Mouse (Mus musculus) fibroblast of lung, adult 2 months (primary cell): Measurements from ENCODE around the gene Ap1m1.

Experiments used
- DNase-seq: peaks from one replicate; pipeline ENCODE4 v3.0.0-alpha.2; 2011; ENCODE audit warnings: low read depth

Gene Ap1m1

DNA sequence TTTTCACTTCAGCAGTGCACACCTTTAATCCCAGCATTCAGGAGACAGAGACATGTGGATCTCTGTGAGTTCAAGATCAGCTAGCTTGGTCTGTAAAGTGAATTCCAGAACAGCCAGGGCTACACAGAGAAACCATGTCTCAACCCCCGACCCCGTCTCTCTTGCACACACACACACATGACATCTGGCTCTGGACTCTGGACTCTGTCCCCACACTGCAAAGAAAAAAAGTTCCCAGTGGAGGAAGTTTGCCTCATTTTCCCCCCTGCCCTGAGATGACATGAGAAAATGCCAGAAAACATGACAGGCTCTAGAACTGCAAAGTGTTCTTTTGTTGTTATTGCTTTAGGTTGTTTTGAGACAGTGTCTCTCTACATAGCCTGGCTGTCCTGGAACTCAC lies 20.0 kb downstream of the Ap1m1 start:
- no peak for DNase-seq

DNA sequence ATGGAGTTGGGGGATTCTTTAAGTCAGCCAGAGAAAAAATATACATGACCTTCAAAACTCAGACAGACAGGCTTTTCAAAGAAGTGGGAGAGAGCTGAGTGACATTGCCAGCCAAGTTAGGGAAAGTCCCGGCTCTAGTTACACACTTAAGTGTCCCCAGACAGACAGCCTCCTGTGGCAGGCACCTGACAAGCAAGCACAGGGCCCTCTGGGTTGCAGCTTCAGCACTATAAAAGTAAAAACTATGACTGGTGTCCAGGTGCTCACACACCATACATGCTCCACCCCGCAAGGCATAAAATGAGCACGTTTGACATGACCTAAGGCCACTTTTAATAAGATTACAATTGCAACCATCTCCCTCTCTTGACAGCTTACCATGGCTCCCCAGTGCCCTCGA lies 20.8 kb downstream of the Ap1m1 start:
- DNase-seq: no peak

DNA sequence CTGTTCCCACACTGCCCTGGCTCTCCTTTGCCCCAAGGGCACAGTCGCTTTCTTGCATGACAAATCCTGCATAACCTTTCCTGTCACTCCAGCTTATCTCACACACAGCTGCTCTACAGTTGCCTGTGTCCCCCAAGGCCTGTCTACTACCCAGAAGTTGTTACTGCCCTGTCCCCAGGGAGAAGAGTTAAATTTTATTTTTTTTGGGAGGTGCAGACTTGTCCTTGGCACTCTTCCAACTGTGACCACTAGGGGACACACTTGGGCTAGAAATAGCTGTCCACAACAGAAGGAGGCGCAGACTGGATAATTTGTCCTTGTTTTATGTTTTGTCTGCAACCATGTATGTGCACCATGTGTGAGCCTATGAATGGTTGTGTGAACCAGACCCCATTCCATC lies 21.2 kb downstream of the Ap1m1 start:
- no peak for DNase-seq

DNA sequence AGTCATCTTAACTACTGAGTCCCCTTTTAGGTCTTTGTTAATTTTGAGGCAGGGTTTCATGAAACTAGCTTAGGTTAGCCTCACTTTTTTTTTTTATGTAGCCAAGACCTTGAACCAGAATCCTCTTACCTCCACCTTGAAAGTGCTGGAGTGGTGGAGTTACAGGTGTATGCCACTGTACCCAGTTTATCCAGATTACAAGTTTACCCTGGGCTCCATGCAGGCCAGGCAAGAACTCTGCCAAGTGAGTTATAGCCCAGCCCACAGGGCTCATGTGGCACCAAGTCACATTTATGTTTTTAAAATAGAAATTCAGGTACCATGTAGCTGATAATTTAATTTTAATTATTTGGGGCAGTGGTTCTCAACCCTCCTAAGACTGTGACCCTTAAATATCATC lies 21.6 kb downstream of the Ap1m1 start:
- no peak for DNase-seq

DNA sequence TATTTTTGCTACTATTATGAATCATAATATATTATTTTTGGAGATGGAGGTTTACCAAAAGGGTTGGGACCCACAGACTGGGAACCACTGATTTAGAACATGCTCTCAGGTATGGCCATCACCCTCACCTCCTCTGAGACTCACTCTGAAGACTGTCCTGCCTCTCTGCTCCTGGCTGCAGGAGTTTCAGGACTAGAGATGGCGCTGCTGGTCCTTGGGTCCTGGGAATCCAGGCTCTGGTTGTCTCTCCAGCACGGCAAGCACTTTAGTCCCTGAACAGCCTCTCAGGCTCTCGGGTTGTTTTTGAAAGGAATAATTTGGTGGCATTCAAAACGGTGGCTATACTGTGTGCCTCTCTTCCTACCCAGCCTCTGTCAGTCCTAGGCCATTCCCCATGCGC lies 22.1 kb downstream of the Ap1m1 start:
- DNase-seq: no peak

DNA sequence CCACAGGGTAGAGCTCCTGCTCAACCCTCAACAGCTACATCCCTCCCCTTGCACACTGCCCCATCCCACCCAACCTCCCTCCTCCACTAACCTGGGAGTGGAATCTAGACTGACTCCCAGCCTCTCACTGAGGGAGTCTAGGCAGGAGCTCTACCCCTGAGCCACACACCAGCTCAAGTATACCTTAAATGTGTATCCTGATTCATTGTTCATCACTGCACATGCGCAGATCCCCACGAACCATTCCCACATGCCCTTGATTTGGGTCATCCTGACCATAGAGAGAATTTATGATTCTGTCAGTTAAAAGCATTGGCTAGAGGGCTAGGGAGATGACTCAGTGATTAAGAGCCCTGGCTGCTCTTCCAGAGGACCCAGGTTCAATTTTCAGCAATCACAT lies 22.9 kb downstream of the Ap1m1 start:
- no peak for DNase-seq

DNA sequence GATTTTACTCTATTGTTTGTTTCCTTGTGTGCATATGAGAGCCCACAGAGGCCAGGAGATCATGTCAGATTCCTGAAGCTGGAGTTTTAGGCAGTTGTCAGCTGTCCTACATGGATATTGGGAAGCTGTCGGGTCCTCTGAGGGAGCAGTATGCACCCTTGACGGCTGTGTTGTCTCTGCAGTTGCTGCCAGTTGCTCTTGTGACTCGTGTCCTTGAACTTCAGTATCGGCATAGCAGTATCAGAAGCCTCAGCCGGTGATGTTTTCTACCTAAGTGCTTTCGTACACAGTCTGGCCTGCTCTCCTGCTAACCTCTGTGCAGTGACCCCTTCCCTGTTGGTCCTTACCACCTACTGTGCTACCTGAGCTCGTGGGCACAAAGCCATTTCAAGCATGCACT lies 23.6 kb downstream of the Ap1m1 start:
- DNase-seq: no peak

DNA sequence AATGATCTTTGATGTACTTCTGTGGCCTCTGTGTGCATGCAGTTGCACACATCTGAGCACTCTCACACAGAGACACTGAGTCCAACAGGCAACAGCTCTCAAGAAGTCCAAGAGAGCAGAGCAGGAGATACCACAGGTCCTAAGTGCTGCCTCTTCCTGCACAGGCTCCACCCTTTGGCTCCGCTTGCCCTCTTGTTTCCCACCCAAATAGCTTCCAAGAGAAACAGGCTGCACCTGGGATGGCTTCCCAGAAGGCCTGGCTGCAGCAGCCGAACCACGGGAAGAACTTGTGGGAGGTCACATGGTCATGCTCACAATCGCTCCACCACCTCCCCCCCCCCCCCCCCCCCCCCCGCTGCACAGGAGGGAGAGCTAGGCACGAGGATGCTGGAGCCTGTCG lies 25.5 kb downstream of the Ap1m1 start:
- DNase-seq: peak; percentile 58

DNA sequence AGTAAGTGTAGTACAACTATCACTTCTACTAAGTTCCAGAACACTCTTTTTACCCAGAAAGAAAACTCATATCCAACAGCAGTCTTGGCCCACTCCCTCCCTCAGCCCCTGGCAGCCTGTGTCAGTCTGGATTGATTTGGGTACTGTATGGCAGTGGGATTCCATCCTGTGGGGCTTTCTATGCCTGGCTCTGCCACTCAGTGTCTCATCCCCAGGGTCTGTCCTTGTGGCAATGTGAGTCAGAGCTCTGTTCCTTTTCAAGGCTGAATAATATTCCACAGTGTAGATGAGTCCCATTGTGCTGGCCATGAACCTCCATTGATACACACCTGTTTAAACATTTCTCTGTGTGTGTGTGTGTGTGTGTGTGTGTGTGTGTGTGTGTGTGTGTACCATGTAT lies 26.9 kb downstream of the Ap1m1 start:
- DNase-seq: no peak

DNA sequence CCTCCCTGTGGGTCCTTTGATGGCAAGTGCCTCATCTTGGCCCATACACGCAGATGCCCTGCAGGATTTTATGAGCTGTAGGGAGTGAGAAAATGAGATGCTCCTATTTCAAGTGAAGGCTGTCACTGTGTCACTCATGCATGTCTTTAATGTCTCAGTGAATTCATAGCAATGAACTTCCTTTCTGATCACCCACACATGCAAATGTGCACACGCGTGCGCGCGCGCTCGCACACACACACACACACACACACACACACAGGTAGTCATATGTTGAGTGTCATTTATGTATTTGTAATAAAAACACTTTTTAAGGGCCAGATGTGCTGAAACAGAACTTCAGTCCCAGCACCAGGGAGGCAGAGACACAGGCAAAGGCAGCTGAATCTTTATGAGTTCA lies 27.3 kb downstream of the Ap1m1 start:
- no peak for DNase-seq

DNA sequence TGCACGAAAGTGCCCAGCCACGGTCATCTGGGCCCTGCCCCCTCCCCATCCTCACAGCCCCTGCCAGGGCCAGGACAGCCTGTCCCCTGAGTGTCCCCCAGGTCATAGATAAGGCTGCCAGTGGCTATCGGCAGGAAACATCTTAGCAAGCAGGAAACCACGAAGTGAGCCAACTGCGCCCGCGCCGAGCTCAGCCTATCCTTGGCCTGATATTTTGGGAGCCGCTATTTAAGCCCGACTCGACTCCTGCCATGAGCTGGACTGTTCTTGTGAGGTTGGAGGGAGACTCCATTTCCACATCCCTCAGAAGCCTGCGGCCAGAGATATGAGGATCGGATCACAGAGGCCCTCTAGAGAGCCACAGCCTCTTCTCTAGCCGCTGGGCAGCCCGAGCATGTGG lies 28.5 kb downstream of the Ap1m1 start:
- DNase-seq: no peak

DNA sequence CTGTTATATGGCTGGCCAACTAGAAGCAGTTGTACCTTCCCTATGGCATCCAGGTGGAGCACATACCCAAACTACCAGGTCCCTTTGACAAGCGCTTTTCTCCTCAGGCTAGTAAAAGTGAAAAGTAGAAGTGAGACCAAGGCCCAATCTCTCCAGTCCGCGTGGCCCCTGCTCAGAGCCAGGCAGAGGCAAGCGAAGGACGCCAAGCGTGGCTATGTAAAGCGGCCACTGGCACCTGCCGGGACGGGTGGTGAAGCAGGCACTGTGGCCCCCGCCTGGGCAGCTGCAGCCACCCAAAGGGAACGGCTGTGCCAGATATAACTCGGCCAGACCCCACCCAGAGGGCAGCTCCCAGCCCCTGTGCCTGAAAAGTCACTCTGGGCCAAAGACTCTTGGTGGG lies 30.8 kb downstream of the Ap1m1 start:
- DNase-seq: no peak

DNA sequence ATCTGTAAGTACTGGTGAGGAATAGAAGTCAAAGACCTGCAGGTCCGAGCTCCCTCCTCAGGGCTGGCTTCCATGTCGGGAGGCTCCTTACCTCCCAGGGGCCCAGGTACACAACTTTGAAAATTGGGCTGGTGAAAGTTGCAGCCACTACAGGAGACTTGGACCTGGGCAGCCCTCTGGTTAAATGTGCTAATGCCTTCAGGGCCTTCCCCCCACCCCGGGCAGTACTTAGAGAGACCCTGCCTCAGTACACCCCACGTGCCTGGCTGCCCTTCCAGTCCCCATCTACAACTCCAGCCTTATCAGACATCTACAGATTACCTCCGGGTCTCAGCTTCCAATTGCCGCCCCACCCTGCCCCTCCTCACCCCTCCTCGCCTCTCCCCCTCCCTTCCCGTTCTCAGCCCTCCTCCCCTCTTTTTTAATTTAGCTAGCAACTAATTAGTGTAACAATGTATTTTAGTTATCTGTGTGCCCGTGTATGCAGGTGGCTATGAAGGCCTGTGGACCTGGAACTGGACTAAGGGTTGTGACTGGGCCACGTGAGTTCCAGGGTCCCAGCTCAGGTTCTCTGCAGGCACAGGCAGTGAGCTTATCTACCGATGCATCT lies 31.3 kb downstream of the Ap1m1 start:
- DNase-seq: no peak

DNA sequence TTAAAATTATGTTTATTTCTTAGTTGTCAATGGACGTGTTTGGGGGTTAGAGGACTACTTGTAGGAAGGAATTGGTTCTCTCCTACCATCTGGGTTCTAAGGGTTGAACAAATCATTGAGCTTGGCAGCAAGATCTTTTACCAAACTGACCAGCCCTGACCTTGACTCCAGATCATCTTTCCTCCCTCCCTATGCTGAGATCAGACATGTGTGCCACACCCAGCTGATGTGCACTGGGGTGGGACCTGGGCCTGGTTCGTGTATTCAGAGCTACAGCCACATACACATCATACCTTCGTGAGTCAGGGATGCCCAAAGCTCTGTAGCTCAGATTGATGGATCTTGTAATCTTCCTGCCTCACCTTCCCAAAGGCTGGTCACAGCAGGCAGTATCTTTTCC lies 31.9 kb downstream of the Ap1m1 start:
- DNase-seq: no peak

DNA sequence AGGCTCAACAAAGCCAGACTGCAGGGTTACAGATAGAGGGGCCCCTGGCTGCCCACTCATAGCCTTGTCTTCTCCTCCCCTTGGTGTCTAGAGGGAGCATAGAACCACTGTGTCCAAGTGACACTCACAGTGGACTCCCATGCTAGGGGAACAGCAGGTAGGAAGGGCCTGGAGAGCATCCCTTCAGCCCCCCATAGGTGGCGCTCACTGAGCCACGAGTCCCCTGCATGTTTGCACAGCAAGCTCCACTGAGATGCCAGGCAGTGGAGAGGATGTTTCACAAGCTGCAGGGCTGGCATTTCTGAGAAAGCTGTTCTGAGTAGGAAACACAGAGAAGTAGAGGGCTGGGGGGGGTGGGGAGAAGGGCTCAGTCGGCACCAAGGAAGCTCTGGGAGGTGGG lies 32.5 kb downstream of the Ap1m1 start:
- DNase-seq: peak; percentile 55

DNA sequence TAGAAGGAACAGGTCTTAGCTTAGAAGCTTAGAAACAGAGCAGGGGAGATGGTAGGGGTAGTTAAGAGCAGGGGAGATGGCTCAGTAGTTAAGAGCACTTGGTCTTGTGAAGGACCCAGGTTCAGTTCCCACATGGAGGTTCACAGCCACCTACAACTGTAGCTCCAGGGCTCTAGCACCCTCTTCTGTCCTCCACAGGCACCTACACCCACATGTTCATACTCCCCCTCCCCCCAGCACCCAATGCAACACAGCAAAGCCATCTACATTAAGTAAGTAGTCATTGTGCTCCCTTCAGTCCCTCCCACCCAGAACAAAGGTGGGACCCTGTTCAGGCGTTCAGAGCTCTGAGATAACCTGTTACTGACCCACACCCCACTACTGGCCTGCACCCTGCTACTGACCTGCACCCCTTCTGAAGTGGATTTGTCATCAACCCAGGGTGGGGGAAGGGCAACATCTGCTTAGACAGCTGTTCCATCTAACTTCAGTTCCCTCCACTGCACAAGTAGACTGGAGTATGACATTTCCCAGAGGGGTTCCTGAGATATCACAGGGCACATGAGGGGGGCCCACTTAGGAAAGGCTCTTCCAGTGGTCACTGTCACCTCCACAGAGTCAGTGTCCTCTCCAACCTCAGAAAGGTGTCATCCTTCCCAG lies 33.4 kb downstream of the Ap1m1 start:
- DNase-seq: no peak

DNA sequence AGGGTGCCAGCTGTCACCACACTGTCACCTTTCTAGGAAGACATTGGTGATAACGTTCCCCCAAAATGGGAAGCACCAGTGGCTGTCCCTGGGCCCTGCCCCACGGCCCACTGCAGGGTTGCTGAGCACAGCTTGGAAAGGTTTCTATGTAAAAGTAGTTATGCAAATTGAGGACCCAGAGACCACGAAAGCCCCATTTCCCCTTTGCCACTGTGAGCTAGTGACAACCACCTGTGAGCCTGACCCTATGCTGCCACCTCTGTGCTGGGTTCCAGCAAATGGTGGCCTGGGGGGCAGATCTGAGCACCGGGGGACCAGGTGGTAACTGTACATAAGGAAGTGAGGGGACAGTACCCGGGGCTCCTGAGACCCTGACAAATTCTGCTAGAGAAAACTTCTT lies 34.0 kb downstream of the Ap1m1 start:
- no peak for DNase-seq

DNA sequence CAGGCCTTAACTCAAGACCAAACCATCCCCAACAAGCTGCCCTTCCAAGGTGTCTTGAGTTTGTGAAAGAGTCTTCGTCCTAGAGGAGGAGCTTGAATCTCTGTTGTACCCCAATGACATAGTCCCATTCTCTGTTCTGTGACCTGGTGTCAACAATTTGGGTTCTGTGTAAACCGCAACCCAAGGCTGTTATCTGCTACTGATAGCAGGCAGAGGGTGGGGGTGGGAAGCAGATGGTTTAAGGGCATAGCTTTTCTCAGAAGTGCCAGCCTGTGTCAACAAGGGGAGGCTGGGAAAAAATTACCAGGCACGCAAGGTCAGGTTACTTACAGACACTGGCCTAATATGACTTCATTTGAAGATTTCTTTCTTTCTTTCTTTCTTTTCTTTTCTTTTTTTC lies 37.4 kb downstream of the Ap1m1 start:
- DNase-seq: no peak

DNA sequence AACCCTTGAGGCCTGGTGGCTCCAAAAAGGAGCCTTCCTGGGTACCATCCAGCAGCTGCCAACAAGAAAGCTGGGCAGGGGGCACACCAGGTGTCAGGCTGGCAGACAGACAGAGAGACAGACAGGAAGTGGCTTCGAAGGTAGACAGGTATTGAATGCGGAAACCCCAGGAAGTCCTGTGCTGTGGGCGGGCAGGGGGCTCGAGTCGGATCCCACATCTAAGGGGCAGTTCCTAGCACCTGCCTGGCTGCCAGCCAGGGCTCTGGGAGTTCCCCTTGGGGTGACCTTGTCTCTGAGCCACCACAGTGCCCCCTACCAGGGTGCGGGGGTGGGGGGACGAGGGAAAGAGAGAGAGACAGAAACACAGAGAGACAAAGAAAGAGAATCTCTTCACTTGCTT lies 39.3 kb downstream of the Ap1m1 start:
- no peak for DNase-seq

DNA sequence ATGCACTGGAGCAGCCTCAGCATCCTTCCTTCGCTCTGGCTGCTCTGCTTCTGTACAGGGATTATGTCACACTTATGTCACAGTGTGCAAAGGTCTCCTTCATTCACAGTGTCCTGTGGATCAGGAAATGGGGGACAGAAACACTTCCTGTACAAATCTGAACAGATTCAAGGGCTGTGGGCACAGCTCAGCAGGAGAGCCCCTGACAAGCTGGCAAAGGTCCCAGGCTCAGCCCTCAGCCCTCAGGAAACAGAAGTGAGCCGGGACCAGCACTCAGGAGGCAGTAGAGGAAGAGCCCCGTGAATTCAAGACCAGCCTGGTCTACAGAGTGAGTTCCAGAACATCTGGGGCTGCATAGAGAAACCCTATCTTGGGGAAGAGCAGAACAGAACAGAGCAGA lies 41.8 kb downstream of the Ap1m1 start:
- no peak for DNase-seq

DNA sequence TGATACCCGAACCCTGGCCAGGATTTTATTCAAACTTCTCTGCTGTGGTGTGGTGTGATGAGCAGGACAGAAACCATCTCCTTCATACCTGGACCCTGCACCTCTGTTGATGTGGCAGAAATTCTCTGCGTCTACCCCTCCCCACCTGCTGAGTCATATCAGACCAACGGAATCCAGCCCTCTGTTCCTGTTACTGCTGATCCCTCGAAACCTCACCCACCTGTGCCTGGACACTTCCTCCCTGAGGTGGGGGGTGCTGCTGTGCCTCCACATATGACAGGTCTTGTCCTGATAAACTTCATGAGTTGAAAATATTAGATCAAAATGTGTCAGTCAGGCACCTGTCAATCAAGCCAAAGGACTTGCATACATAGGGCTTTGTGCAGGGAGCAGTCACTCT lies 45.5 kb downstream of the Ap1m1 start:
- no peak for DNase-seq

DNA sequence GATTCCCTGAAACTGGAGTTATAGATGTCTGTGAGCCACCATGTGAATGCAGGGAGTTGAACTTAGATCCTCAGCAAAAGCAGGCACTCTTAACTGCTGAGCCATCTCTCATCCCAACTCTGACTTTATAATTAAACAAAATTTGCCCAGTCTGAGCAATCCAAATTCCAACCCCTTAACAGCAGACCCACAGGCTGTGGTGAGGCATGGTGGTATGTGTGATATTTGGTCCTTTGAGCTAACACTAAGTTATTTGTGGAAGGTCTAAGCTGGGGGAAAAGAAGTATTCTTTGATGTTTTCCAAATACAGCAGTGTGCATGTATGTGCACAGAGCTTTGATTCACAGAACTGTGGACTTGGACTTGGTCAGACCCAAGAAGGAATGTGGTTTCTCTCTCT lies 49.2 kb downstream of the Ap1m1 start:
- no peak for DNase-seq

DNA sequence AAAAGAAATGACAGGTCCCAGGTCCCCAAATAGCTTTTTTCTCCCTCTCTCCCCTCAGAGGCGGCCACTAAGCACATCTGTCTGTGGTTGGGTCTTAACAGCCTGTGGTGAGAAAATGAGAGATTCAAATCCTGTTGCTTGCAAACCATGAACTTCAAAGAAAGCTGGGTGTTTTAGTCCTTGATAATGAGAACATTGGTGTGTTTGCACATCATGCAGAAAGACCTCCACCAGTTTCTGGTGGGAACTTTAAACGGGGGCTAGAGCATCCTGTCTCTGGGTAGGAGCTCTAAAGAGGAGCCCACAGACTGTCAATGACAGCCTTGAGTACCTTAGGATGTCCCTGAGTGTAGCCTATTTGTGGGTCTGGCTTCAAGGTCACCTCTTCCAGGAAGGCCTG lies 51.3 kb downstream of the Ap1m1 start:
- no peak for DNase-seq

DNA sequence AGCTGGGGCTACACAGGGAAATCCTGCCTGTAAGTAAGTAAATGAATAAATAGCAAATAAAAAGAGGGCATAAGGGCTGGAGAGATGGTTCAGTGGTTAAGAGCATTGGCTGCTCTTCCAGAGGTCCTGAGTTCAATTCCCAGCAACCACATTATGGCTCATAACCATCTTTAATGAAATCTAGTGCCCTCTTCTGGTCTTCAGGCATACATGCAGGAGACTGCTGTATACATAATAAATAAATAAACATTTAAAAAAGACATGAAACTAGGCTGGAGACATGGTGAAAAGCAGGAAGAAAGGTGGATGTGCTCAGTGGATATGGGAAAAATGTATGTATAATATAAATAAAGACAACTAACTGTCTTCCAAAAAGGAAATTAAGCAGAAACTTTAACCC lies 53.5 kb downstream of the Ap1m1 start:
- no peak for DNase-seq

DNA sequence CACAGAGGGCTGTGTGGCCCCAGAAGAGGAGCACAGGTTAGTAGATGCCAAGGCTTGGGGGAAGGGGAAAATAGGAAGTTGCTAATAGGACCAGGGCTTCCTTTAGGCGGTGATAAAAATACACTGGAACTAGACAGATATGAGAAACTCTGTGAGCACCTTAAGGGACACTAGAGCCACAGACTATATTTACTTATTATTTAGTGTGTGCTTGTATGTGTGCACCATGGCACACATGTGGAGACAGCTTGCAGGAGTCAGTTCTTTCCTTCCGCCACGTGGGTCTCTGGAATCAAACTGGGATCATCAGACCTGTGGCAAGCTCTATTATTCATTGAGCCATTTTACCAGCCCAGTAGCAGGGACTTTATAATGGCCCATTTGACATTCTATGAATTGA lies 55.3 kb downstream of the Ap1m1 start:
- DNase-seq: no peak
